Mouse (Mus musculus): ENCODE measurements around the gene Rwdd2a. TPM values are rescaled to one million over a fixed set of nuclear protein-coding genes. Genes with fewer than 3 reads are reported as not detected.
"Not testable (repeated sequence)": the region's sequence is repeated elsewhere in the genome, so short reads cannot be mapped to it uniquely, and the experiment has no call there.

Rwdd2a gene
- polyA plus RNA-seq, 1 experiment, result not detected

DNA sequence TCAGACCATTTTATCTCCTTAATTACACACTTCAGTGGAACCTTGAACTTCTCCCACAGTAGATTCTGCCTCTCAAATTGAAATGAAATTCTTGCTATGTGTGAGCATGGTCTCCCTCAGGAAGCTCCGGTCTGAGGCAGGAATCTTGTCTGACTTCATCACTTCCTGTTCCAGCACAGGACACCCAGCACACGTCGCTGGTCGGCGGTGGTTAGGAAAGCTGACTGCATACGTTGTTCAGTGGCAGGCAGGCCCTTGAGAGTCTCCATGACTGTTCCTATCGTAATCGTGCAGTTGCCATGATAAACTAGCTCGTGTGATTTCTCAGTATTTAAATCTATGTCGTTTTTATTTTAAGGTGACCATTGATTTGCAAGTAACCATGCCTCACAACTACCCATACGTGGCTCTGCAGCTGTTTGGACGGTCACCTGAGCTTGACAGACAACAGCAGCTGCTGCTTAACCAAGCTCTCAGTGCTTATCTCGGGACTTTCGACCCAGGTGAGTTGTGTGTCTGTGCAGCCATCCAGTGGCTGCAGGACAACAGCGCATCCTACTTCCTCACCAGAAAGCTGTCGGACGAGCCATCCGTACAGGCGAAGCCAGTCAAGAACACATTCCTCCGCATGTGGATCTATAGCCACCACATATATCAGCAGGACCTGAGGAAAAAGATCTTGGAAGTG, 2.0 kb downstream of the Rwdd2a start:
- TF ChIP-seq POLR2A (IDR thresholded peaks at IDR 0.05; ENCODE audit: borderline replicate concordance, control insufficient read depth, low read depth, low read length) (no peak), CTCF (IDR thresholded peaks at IDR 0.05; ENCODE audit: control insufficient read depth, insufficient read depth, low read length) (no peak)
- H3K4me1 ChIP-seq (ENCODE audit: control insufficient read depth, insufficient read depth, low read length), result peaks cover 1% of the 10 kb centered on the region; the same call in 1 of the 2 replicates
- 54% methylated on average over 20 of the region's 20 CpGs for WGBS

DNA sequence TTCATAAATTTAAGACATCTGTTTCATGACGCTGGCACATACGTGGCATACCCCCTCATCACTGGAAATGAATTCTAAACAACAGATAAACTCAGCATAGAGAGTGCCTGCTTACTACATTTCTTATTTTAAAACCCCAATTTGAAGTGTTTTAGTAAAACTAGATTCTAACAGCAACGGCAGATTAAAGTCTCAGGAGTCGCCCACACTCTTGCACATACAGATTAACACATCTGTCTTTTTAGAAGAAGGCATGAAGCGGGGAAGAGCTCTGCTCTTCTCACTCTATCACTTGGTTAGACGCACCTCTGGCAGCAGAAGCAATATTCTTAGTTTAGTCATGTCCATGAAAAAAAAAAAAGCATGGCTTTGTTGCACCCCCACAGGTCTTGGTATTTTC, 3.4 kb downstream of the Rwdd2a start:
- 91% methylated on average over 6 of the region's 6 CpGs for WGBS
- Histone ChIP-seq H3K27ac (ENCODE audit: control insufficient read depth, insufficient read depth, low read depth, low read length, poor library complexity) (no peak overlapping the region), H3K4me3 (replicated peaks; ENCODE audit: control insufficient read depth, low read depth, low read length) (no peak overlapping the region), H3K4me1 (ENCODE audit: control insufficient read depth, insufficient read depth, low read length) (peaks cover 1% of the 10 kb centered on the region; the same call in 1 of the 2 replicates)
- TF ChIP-seq CTCF (IDR thresholded peaks at IDR 0.05; ENCODE audit: control insufficient read depth, insufficient read depth, low read length) (no peak), POLR2A (IDR thresholded peaks at IDR 0.05; ENCODE audit: borderline replicate concordance, control insufficient read depth, low read depth, low read length) (no peak)

More for the DNA sequence above, 2.0 kb downstream of the Rwdd2a start:
- Histone ChIP-seq H3K4me3 (replicated peaks; ENCODE audit: control insufficient read depth, low read depth, low read length) (no peak overlapping the region), H3K27ac (ENCODE audit: control insufficient read depth, insufficient read depth, low read depth, low read length, poor library complexity) (no peak overlapping the region)

DNA sequence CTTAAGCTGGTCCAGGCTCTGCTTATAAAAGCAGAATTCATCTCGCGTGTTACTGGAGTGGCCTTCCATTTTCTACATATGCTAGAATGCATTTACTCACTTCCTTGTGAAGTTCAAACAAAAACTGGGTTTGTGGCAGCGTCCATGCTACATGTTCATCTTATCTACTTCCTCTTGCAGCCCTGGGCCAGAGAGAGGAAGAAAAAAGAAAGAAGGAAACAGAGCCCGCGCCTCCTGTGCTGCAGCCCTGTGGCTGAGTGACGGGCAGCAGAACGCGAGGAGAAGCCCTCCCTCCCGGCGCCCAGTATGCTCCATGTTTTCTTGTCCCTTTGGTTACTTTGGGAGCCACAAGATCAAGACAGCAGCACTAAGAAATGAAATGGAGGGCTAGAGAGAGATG, 7.9 kb downstream of the Rwdd2a start:
- H3K4me1 ChIP-seq (ENCODE audit: control insufficient read depth, insufficient read depth, low read length), result no peaks in the 10 kb centered on the region
- 4% methylated on average over 10 of the region's 10 CpGs for WGBS
- TF ChIP-seq CTCF (IDR thresholded peaks at IDR 0.05; ENCODE audit: control insufficient read depth, insufficient read depth, low read length) (no peak), POLR2A (IDR thresholded peaks at IDR 0.05; ENCODE audit: borderline replicate concordance, control insufficient read depth, low read depth, low read length) (no peak)
- peak overlapping the region; percentile 24 for H3K4me3 ChIP-seq (replicated peaks; ENCODE audit: control insufficient read depth, low read depth, low read length)
- peak overlapping the region; percentile 51 for H3K27ac ChIP-seq (ENCODE audit: control insufficient read depth, insufficient read depth, low read depth, low read length, poor library complexity)

DNA sequence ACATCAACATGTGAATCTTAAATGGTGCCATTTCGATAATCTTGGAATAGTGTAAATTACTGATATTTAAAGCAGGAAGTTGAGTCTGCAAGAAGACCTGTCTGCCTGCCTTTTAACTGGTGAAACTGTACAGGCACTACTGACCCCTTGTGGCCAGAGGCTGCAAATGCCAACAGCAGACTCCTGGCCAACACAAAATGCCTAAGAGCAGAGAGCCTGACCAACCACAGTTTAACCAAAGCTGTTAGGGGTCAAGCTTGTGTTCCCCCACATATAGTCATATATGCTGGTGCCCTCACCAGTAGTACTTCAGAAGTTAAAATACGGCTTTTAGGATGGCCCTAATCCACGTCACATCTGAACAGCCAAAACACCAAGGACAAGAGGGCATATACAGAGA, 11.9 kb downstream of the Rwdd2a start:
- no peak overlapping the region for H3K4me3 ChIP-seq (replicated peaks; ENCODE audit: control insufficient read depth, low read depth, low read length)
- H3K4me1 ChIP-seq (ENCODE audit: control insufficient read depth, insufficient read depth, low read length), result no peaks in the 10 kb centered on the region
- TF ChIP-seq CTCF (IDR thresholded peaks at IDR 0.05; ENCODE audit: control insufficient read depth, insufficient read depth, low read length), result peak; percentile 83
- TF ChIP-seq POLR2A (IDR thresholded peaks at IDR 0.05; ENCODE audit: borderline replicate concordance, control insufficient read depth, low read depth, low read length), result no peak
- WGBS, result 46% methylated on average over 3 of the region's 3 CpGs
- no peak overlapping the region for H3K27ac ChIP-seq (ENCODE audit: control insufficient read depth, insufficient read depth, low read depth, low read length, poor library complexity)

DNA sequence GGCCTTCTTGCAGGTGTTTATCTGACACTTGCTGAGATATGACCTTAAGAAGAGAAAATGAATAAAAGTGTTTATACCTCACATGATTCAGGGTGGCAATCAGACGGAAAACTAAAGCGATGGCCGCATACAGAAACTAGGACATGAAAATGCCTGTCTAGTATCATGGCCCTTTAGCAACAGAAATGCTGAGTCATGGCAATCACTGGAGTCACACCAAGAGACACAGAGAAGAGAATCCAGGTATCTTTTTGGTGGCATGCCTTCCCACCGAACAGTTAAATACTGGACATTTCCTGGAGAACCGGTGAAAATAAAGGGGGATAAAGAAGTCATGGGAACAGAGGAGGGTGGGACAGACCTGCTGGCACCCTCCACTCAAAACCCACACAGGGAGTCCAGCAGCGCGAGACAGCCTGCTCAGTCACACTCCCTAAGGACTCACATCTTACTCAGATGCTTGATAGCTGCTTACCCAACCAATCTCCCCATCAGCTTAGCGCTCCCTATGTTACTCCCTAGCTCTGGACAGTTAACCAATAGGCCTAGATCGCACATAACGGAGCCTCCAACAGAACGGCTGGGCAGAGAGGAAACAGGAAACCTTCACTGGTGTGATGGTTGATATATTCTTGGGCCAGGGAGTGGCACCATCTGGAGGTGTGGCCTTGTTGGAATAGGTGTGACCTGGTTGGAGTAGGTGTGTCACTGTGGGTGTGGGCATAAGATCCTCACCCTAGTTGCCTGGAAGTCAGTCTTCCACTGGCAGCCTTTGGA, 15.4 kb downstream of the Rwdd2a start:
- WGBS, result 74% methylated on average over 11 of the region's 11 CpGs

DNA sequence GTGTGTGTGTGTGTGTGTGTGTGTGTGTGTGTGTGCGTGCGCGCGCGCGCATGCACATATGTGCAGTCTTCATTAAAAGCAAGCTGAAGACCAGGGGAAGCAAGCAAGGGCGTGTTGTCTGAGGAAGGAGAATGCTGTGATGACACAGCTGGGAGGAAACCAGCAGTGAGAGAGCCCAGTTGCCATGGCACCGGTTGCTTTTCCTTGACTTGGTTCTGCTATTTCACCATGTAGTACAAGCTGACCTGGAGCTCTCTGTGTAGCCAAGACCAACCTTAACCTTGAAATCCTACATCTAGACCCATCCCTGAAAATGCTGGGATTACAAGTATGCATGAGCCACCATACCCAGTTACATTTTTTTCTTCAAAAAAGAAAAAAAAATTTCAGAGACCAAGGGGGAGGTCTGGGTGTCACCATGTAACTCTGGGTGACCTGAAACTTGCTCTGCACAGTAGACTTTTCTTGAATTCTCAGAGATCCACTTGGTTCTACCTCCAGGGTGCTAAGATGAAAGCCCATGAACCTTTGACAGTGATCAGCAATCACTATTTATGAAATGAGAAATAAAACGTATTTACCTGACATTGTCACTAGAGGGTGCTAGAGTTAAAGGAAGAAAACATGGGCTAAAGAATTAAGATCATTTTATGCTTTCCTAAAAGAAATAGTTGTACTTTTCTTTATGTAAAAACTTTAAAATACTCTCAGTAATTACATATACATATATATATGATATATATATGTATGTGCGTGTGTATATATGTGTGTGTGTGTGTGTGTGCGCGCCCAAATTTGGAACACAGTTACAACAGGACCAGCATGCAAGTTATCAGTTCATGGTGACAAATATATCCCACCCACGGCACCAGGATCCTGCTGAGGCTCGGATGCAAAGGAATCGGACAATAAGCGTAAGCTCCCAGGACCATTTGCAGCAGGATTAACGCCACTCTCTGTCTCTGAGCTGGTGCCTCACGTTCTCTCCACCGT, 21.2 kb downstream of the Rwdd2a start:
- Histone ChIP-seq H3K4me3 (replicated peaks; ENCODE audit: control insufficient read depth, low read depth, low read length) (no peak overlapping the region), H3K4me1 (ENCODE audit: control insufficient read depth, insufficient read depth, low read length) (no peaks in the 10 kb centered on the region; the same call in 1 of the 2 replicates), H3K27ac (ENCODE audit: control insufficient read depth, insufficient read depth, low read depth, low read length, poor library complexity) (peak overlapping the region; percentile 58)
- 70% methylated on average over 19 of the region's 19 CpGs for WGBS
- no peak for TF ChIP-seq POLR2A (IDR thresholded peaks at IDR 0.05; ENCODE audit: borderline replicate concordance, control insufficient read depth, low read depth, low read length)
- no peak for TF ChIP-seq CTCF (IDR thresholded peaks at IDR 0.05; ENCODE audit: control insufficient read depth, insufficient read depth, low read length)

More for the DNA sequence above, 15.4 kb downstream of the Rwdd2a start:
- H3K4me3 ChIP-seq (replicated peaks; ENCODE audit: control insufficient read depth, low read depth, low read length), result no peak overlapping the region
- H3K4me1 ChIP-seq (ENCODE audit: control insufficient read depth, insufficient read depth, low read length), result no peaks in the 10 kb centered on the region; the same call in 1 of the 2 replicates
- no peak overlapping the region for H3K27ac ChIP-seq (ENCODE audit: control insufficient read depth, insufficient read depth, low read depth, low read length, poor library complexity)
- TF ChIP-seq CTCF (IDR thresholded peaks at IDR 0.05; ENCODE audit: control insufficient read depth, insufficient read depth, low read length) (no peak), POLR2A (IDR thresholded peaks at IDR 0.05; ENCODE audit: borderline replicate concordance, control insufficient read depth, low read depth, low read length) (no peak)

DNA sequence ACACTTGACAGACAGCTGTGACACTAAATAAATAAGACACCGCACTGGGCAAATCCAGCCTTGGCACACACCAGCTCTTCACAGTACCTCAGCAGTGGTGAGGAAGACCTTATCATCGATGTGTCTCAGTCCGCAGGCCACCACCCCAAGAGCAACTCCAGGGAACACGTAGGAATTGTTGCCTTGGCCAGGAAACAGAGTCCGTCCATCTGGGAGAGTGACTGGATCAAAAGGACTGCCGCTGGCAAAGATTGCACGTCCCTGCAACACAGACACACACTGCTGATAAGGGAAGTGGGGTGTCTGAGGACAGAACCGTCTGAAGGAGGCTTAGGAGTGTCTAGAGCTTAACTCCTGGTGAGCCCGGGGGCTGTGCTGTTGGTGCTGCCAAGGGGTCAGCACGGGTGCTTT, 22.6 kb downstream of the Rwdd2a start:
- 70% methylated on average over 10 of the region's 10 CpGs for whole genome bisulfite sequencing
- H3K4me1 ChIP-seq (ENCODE audit: control insufficient read depth, insufficient read depth, low read length); H3K4me3 ChIP-seq (replicated peaks; ENCODE audit: control insufficient read depth, low read depth, low read length); H3K27ac ChIP-seq (ENCODE audit: control insufficient read depth, insufficient read depth, low read depth, low read length, poor library complexity): not testable (repeated sequence)

DNA sequence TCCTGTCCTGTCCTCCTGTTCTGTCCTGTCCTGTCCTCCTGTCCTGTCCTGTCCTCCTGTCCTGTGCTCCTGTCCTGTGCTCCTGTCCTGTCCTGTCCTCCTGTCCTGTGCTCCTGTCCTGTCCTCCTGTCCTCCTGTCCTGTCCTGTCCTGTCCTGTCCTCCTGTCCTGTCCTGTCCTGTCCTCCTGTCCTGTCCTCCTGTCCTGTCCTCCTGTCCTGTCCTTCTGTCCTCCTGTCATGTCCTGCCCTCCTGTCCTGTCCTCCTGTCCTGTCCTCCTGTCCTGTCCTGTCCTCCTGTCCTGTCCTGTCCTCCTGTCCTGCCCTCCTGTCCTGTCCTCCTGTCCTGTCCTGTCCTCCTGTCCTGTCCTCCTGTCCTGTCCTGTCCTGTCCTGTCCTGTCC, 25.2 kb downstream of the Rwdd2a start:
- H3K4me1 ChIP-seq (ENCODE audit: control insufficient read depth, insufficient read depth, low read length); H3K27ac ChIP-seq (ENCODE audit: control insufficient read depth, insufficient read depth, low read depth, low read length, poor library complexity): not testable (repeated sequence)

More for the DNA sequence above, 25.2 kb downstream of the Rwdd2a start:
- not testable (repeated sequence) for H3K4me3 ChIP-seq (replicated peaks; ENCODE audit: control insufficient read depth, low read depth, low read length)
